Mouse (Mus musculus) lung, embryonic 16.5 days (tissue): Measurements from ENCODE around the gene Fzd10. TPM values are rescaled to one million over a fixed set of nuclear protein-coding genes. Genes with fewer than 3 reads are reported as not detected.

Experiments
- ATAC-seq: fragments of 200-750 bp; cut with Nextera tagmentation; 2 replicates; pipeline ENCODE4 v1.8.0; 2017; ENCODE audit warnings: low read depth, mild to moderate bottlenecking, moderate library complexity
- H3K27ac ChIP-seq: fragments of 300-500 bp; sonication (generic); 2 replicates; pipeline ENCODE4 v1.5.1; 2014; ENCODE audit warnings: mild to moderate bottlenecking, control low read depth, low read length
- H3K27me3 ChIP-seq: fragments of 300-500 bp; sonication (generic); 2 replicates; pipeline ENCODE4 v1.6.1; 2014; ENCODE audit warnings: low read depth, low read length, mixed read lengths; ENCODE audit not compliant: control insufficient read depth, insufficient read depth
- H3K36me3 ChIP-seq: fragments of 300-500 bp; sonication (generic); 2 replicates; pipeline ENCODE4 v1.6.1; 2014; ENCODE audit warnings: low read length; ENCODE audit not compliant: control insufficient read depth, insufficient read depth
- H3K4me1 ChIP-seq: fragments of 300-500 bp; sonication (generic); replicated peaks from 2 replicates; pipeline ENCODE4 v1.6.1; 2014; ENCODE audit warnings: low read length, mixed read lengths; ENCODE audit not compliant: control insufficient read depth, insufficient read depth
- H3K4me2 ChIP-seq: fragments of 300-500 bp; sonication (generic); 2 replicates; pipeline ENCODE4 v1.6.1; 2014; ENCODE audit warnings: low read depth, low read length, control low read depth
- H3K4me3 ChIP-seq: fragments of 300-500 bp; sonication (generic); 2 replicates; pipeline ENCODE4 v1.5.1; 2014; ENCODE audit warnings: mild to moderate bottlenecking, low read length, control low read depth
- H3K9ac ChIP-seq: fragments of 300-500 bp; sonication (generic); 2 replicates; pipeline ENCODE4 v1.6.1; 2014; ENCODE audit warnings: low read length, control low read depth
- H3K9me3 ChIP-seq: fragments of 300-500 bp; sonication (generic); 2 replicates; pipeline ENCODE4 v1.6.1; 2016; ENCODE audit warnings: low read length; ENCODE audit not compliant: control insufficient read depth
- WGBS: fragments of 180-500 bp; shearing (Covaris S2); extraction: QIAGEN DNeasy Blood & Tissue Kit; methylation state at CpG from one replicate; pipeline ENCODE4 v1.1.7; 2014; 5-methylcytosine and 5-hydroxymethylcytosine counted together
- polyA plus RNA-seq: library from polyadenylated mRNA; unstranded; fragments of >200 nt; fragmentation: Nextera tagmentation; extraction: Ambion mirVana; gene quantifications from 2 replicates; pipeline ENCODE4 v1.2.1, GENCODE M21; 2015

Gene Fzd10
- polyA plus RNA-seq, 1 experiment from 2014 or later, result 0.79 TPM

GRCm38 (mm10) chr5:128649336-128649897 is 48.8 kb downstream of the Fzd10 start:
- no peak overlapping the region for H3K9ac ChIP-seq
- no peaks in the 10 kb centered on the region for H3K9me3 ChIP-seq
- ATAC-seq, result no peak
- WGBS, result 58% methylated on average over 11 of the region's 11 CpGs
- no peaks in the 10 kb centered on the region for H3K36me3 ChIP-seq
- H3K27ac ChIP-seq, result no peak overlapping the region
- H3K4me3 ChIP-seq, result no peak overlapping the region
- H3K4me1 ChIP-seq, result no peaks in the 10 kb centered on the region
- no peak overlapping the region for H3K4me2 ChIP-seq
- H3K27me3 ChIP-seq, result no peaks in the 10 kb centered on the region

Other genes with a start within 250 kb of the Fzd10 start
- 0.69 and 0.98 TPM in 2 replicates for gene Tmem132d, start 167.8 kb upstream of the Fzd10 start, polyA plus RNA-seq
- not detected in 2 replicates for gene Piwil1, start 101.7 kb downstream of the Fzd10 start, polyA plus RNA-seq